Mouse (Mus musculus): Measurements from ENCODE around the gene Sucnr1.

Sucnr1 gene

GRCm38 (mm10) chr3:60111135-60111710 lies 29.6 kb downstream of the Sucnr1 start:
- DNase-seq (ENCODE audit: extremely low read depth, insufficient read length, low spot score): no peak

DNA sequence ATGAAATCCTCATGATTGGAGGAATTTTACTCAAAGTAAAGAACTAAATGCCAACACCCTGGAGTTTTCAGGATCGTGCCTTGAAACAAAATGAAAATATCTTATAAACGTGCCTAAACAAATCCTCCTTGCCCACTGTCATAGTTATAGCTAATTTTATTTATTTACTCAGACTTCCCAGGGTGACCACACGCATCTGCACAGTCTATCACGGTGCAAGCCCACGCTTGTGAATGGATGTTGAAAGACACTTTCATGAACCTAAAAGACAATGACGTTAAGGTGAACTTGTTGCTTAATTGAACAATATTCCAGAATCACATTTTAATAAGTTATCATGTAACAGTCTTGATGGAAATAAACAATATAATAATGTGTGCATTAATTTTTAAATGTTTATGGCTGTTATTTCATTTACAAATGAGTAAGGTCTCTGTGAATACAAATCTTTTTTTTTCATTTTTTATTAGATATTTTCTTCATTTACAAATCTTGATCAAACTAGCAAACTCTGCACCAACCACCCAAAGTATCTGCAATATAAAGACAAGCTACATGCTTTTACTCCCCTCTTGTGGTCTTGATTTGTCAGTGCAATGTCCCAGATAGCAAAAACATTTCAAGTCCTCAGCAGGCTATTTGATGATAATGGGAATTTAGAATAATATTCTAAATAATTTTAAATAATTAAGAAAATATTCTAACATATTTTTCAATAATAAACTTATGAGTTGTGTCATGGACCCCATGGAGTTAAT lies 30.4 kb downstream of the Sucnr1 start:
- no peak for DNase-seq (ENCODE audit: extremely low read depth, insufficient read length, low spot score)

DNA sequence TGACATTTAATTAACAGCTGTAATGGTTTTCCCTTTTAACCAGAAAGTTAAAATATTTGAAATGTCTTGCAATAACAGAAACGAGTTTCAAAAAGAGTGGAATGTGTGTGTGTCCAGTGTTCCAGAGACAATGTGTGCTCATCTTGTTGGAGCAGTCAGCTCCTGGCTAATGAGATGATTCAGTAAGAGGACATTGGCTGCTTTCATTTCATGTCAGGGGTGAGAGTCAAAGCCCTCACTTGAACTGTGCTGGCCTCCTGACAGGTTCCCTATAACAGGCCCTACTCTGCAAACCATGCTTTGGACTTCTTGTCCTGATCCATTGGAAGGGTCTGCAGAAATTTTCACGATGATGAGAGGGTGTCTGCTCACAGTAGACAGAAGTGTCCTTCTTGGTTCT lies 32.9 kb downstream of the Sucnr1 start:
- no peak for DNase-seq (ENCODE audit: extremely low read depth, insufficient read length, low spot score)

DNA sequence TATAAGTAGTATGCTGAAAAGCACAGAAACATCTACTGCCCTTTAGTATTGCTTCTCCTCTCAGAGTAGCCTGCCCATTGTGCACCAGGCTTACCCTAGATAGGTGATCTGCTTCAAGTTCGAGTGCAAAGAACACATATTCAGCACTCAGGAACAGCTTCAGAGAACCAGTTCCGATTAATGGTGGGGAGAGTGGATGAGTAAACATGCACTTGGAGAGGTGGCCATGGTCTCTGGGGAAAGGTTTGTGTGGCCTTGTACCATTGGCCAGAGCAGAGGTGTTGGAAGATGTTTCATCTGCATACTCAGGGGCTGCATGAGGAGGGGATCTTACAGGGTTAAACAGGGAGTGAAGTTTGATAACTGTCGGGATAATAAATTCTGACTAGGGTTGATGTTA lies 39.8 kb downstream of the Sucnr1 start:
- no peak for DNase-seq (ENCODE audit: extremely low read depth, insufficient read length, low spot score)

- peak; percentile 58 for DNase-seq (ENCODE audit: extremely low read depth, insufficient read length, low spot score)
Measured at GRCm38 (mm10) chr3:60123859-60124794, 42.5 kb downstream of the Sucnr1 start.

- DNase-seq (ENCODE audit: extremely low read depth, insufficient read length, low spot score): no peak
Measured at GRCm38 (mm10) chr3:60126564-60126963, 44.9 kb downstream of the Sucnr1 start.

- no peak for DNase-seq (ENCODE audit: extremely low read depth, insufficient read length, low spot score)
Measured at GRCm38 (mm10) chr3:60128282-60128681, 46.6 kb downstream of the Sucnr1 start.

- no peak for DNase-seq (ENCODE audit: extremely low read depth, insufficient read length, low spot score)
Measured at GRCm38 (mm10) chr3:60135801-60136200, 54.1 kb downstream of the Sucnr1 start.
